Mouse (Mus musculus) frontal cortex, postnatal 14 days (tissue): ENCODE measurements around the gene Pitpnm2.

ENCODE experiments used
- DNase-seq, 2 experiments: peaks; one replicate each; pipeline ENCODE4 v3.0.0; 2022; ENCODE audit warnings: low spot score in 2 of 2

Pitpnm2 gene

DNA sequence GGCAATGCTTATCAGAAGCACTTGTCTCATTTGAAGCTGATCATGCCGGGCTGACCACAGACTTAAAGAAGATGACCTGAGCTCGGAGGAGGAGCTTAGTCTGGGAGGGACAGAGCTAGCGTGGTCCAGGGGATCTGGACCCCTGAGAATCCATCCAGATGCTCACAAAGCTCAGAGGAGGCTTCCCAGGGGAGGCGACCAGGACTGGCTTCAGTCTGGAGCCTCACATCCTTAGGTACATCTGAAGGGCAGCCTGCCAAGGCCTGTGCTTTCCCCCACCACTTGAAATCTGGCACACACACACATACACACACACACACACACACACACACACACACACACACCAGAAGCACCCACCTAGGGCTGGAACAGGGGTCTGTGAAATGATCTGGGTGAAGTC, 47.5 kb downstream of the Pitpnm2 start:
- DNase-seq: no peak

GRCm38 (mm10) chr5:124201564-124201963, 48.0 kb downstream of the Pitpnm2 start:
- DNase-seq: no peak

DNA sequence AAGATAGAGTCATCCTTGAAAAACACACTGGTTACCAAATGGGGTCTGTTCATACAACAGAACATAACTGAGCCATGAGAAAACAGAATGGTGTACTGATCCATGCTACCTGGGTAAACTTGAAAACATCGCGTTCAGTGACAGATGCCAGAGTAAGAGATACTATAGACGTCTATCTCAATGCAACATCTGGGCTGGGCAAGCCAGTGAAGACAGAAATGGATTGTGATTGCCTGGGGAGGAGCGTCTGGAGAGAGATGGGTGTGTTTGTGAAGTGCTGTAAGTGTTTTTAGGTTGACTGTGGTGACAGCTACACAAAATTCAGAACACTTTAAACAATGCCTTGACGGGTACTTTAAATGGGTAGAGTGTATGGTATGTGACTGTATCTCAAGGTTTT, 48.7 kb downstream of the Pitpnm2 start:
- DNase-seq: no peak

DNA sequence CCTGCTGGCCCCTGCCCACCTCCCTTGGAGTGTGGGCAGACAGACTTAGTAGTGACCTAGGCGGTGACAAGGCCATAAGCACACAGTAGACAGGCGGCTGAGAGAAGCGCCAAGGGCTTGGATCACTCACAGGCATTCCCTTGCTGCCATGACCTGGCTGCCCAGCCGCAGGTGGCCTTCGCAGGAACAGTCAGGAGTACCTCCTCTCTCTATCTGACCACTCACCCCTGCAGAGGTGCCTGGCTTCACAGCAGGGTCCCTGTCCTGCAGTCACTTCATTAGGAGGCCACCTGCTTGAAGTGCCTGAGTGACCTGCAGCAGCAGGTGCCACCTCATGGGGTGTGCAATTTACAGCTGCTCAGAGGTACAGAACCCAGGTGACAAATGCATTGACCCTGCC, 50.4 kb downstream of the Pitpnm2 start:
- no peak for DNase-seq

DNA sequence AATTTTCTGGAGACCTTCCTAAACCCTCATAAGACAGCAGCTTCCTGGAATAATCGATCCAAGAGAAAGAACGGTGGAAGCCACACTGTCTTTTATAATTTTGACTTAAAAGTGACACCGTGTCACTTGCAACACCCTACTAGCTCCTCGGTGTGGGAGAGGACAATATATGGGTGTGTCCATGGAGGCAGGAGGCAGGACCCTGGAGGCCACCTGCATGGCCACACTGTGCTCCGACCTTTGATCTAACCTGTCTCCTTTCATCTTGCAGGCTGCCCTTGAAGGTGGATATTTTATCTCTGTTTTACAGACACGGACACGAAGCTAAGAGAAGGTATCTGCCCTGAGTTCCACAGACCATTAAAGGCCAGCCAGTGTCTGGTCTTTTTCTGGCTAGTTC, 51.1 kb downstream of the Pitpnm2 start:
- DNase-seq: no peak

- DNase-seq: no peak
These were observed 53.5 kb downstream of the Pitpnm2 start for GRCm38 (mm10) chr5:124196082-124196481.

DNA sequence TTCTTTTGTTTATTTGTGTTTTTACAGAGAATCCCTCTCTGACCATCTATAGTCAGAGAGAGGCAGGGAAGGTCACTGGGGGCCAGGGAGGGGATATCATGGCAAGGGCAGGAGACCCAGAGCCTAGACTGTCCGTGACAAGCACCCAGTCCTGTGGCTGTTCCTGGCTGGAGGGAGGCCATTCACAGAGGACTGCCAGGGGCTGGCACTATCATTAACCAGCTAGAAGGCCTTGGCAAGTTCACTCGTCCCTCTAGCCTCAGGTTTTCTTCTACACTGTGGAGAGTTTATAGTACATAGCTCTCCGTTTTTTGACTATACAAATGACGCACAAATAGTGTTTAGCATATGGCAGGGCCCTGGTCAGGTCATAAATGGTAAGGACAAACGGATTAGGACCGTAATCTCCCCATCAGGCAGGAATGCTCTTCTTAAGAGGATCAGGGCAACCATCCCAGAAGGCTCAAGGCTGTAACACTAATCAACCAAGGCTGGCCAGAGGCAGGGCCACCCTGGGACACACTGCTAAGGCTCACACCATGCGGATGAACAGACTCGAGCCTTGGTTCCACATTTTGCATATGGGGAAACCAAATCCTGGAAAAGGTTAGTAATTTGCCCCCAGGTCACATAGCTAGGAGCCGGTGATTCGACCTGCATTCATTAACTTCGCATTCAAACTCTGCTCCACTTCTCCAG, 55.0 kb downstream of the Pitpnm2 start:
- DNase-seq: no peak

DNA sequence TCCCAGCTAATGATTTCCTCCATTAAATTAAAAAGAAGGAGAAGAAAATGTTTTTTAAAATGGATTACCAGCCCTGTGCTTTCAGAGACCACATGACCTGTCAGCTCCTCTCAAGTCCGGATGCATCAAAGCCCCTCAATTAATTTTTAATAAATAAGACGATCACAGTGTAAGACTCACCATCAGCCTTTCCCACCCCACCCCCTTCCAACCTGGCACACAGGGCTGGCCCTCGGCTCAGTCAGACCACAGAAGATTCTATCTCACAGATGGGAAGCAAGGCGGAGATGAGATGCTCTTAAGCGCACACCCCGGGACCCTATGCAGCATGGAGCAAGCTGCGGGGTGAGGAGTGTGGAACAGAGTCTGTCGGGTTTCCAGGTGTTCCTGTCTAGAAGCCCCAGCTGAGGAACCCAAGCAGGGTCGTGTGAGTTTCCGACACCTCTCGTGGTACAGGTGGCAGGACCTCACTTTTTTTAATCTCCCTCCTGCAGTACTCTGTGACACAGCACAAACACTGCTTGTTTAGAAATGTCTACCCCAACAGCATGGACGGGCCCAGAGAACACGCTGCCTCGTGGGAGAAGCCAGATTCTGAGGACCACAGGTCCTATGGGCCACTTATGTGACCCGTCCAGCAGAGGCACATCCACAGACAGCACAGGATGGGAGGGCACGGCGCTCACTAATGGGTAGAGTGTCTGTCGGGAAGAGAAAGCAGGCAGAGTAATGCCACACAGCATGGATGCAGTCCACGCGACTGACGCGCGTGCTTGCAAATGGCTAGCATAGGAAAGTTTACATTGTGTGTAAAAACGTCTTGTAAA, 56.1 kb downstream of the Pitpnm2 start:
- no peak for DNase-seq

- DNase-seq: no peak
These were observed 56.8 kb downstream of the Pitpnm2 start for GRCm38 (mm10) chr5:124192726-124193285.

DNA sequence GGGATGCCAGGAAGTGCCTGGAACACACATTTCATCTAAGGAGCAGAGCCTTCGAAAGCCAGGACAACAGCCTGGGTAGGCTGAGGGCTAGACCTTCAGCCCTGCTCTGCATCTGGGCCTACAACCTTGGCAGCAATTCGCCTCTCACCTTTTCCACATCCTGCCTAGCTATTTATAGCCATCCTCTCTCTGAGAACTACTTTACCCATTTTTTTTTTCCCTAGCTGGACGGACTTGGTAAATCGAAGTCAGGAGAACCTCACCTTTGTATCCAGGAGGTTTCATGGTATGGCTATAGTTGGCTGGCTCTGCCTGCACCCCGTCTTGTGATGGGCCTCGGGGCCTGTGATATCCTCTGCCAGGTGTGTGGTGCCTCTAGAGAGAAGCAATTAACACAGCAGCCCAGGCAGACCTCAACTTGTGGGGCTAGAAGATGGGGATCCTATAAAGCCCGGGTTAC, 57.3 kb downstream of the Pitpnm2 start:
- no peak for DNase-seq

DNA sequence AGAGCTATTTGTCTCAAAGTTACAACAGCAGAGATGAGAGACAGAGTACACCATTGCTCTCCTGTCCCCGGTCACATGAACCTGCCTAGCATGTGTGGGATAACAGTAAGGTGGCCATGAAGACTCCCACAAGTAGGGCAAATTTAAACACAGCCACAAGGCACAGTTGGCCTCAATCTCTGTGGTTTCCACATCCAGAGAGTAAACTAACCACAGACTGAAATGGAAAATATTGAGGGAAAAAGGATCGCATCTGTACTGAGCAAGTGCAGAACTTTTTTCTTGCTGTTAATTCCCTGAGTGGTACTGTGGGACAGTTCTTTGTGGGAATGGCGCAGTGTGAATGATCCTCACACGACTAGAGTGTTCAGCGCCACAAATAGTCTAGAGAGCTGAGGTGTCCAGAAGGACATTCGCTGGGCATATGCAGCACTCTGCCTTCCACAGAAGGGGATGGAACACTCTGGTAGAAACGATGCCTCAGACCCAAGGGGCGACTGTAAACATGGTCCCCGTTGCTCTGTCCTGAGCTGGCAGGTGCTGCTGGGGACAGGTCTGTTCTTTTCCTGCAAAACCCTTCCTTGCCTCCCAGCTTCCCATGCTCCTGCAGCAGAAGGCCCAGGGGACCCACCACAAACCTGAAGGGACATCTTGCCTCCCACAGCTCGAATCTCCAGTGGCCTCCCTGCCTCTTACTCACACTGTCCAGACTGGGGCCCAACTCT, 59.3 kb downstream of the Pitpnm2 start:
- DNase-seq: no peak

- no peak for DNase-seq
These were observed 60.0 kb downstream of the Pitpnm2 start for GRCm38 (mm10) chr5:124189572-124189981.

- DNase-seq: peak; percentile 49 to 75
These were observed 61.9 kb downstream of the Pitpnm2 start for GRCm38 (mm10) chr5:124187508-124188311.

GRCm38 (mm10) chr5:124186981-124187507, 62.5 kb downstream of the Pitpnm2 start:
- peak; percentile 68 to 71 for DNase-seq

DNA sequence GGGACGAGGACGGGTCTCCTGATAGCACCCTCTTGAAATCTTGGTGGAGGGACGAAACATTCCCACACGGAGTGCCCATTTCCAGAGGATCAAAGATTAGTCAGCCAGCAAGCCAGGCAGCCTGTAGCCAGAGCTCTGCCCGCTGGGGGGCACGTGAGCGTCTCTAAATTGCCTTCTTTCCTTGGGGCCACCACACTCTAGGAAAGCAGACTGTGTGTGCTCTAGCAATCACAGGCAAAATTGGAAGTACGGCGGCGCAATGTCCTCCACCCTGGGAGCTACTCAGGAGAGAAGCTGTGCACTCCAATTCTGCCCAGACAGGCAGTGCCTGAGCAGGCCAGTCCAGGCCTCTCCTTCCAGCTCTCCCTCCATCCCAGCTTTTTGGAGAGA, 63.1 kb downstream of the Pitpnm2 start:
- DNase-seq: peak; percentile 50 to 51

- no peak for DNase-seq
These were observed 63.7 kb downstream of the Pitpnm2 start for GRCm38 (mm10) chr5:124185706-124186464.

DNA sequence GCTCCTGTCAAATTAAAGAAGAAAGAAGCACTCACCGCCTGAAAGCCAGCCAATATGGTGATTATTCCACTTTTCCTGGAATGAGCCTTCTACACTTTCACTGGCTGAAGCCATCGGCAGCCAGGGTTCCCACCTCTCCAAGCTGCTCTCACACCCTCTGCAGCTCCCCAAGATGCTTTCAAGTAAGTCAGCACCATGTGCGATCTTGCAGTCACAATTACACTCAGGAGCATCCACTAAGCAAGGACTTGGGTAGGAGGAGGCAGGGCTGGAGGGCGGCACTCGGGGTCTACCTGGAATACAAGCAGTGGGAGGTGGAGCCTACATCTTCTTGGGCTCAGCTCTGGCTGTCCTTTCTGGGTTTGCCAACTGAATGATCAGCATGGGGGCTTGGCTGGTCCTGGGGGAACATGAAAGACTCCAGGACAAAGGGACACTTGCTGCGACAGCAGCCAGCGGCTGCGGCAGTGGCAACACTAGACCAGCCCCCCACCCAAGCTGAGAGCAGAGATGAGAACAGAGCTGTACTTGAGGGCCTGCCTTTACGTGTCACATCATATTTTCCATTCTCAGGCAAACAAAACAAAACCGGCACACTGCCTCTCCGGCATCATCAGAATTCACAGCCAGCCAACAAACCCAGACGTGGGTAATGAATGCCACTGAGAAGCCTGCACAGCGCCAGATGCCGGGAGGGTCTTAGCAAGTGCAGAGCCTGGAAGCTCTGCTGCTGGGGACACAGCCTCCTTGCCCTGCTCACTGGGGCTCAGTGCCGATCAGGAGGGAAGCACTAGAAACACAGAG, 64.5 kb downstream of the Pitpnm2 start:
- DNase-seq: no peak

GRCm38 (mm10) chr5:124184191-124184590, 65.4 kb downstream of the Pitpnm2 start:
- DNase-seq: no peak

DNA sequence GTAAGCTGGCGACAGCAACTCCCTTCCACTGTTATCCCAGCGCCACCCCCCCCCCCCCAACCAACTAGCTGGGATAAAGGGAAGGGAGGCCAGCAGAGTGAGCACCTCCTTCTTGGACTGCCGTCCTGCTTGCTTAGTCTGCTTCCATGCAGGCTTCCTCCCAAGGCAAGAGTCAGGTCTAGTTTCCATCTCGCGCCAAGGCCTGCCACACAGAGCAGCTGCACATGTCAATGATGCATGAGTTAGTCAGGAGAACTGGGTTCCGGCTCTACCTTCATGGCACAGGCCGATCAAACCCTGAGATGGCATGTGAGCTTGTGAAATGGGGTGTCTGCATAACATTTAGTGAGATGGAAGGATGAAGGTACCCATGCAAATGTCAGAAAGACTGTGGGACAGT, 66.9 kb downstream of the Pitpnm2 start:
- no peak for DNase-seq
